Mouse (Mus musculus) testis, adult 2 months (tissue): Measurements from ENCODE around the gene Nt5dc1.

Experiments used
- CTCF ChIP-seq: fragments of 200-500 bp; IDR thresholded peaks from 2 replicates; pipeline ENCODE4 v1.5.1; 2012; ENCODE audit warnings: low read depth, mild to moderate bottlenecking, inconsistent platforms, low read length, moderate library complexity; ENCODE audit not compliant: control insufficient read depth, insufficient read depth, insufficient replicate concordance
- POLR2A ChIP-seq: fragments of 200-500 bp; IDR thresholded peaks from 2 replicates; pipeline ENCODE4 v1.6.1; 2012; ENCODE audit warnings: low read depth, mild to moderate bottlenecking, inconsistent platforms, low read length, moderate library complexity; ENCODE audit not compliant: control insufficient read depth

GRCm38 (mm10) chr10:34300368-34300767, 118.0 kb downstream of the Nt5dc1 start:
- TF ChIP-seq POLR2A (no peak), CTCF (no peak)
